Mouse (Mus musculus) monocyte, adult 2 months (primary cell): ENCODE data around the gene Pi16.
A peak's percentile ranks its signal among the peaks of the same experiment; 100 is the strongest.
"Not testable (repeated sequence)": the region's sequence is repeated elsewhere in the genome, so short reads cannot be mapped to it uniquely, and the experiment has no call there.

ENCODE experiments used
- DNase-seq, 2 experiments: peaks; one replicate each; pipeline ENCODE4 v3.0.0; 2022; ENCODE audit warnings: low spot score in 2 of 2, low read depth in 1 of 2

The Pi16 gene

GRCm38 (mm10) chr17:29330221-29330620 lies 12.7 kb downstream of the Pi16 start:
- no peak for DNase-seq

- DNase-seq: no peak
Measured at GRCm38 (mm10) chr17:29330671-29331410, 13.4 kb downstream of the Pi16 start.

GRCm38 (mm10) chr17:29332186-29332685 lies 14.8 kb downstream of the Pi16 start:
- no peak for DNase-seq

- no peak for DNase-seq
Measured at GRCm38 (mm10) chr17:29336266-29336990, 18.9 kb downstream of the Pi16 start.

GRCm38 (mm10) chr17:29337979-29338823 lies 20.7 kb downstream of the Pi16 start:
- no peak for DNase-seq

- no peak for DNase-seq
Measured at GRCm38 (mm10) chr17:29339170-29339768, 21.8 kb downstream of the Pi16 start.

- no peak for DNase-seq
Measured at GRCm38 (mm10) chr17:29340406-29341261, 23.2 kb downstream of the Pi16 start.

- DNase-seq: no peak
Measured at GRCm38 (mm10) chr17:29341591-29342003, 24.1 kb downstream of the Pi16 start.

GRCm38 (mm10) chr17:29342010-29342910 lies 24.8 kb downstream of the Pi16 start:
- DNase-seq: no peak

GRCm38 (mm10) chr17:29343241-29343640 lies 25.8 kb downstream of the Pi16 start:
- no peak for DNase-seq

- no peak for DNase-seq
Measured at GRCm38 (mm10) chr17:29345272-29345671, 27.8 kb downstream of the Pi16 start.

GRCm38 (mm10) chr17:29346496-29347125 lies 29.1 kb downstream of the Pi16 start:
- no peak for DNase-seq

- no peak for DNase-seq
Measured at GRCm38 (mm10) chr17:29347126-29347644, 29.7 kb downstream of the Pi16 start.

GRCm38 (mm10) chr17:29347645-29348256 lies 30.3 kb downstream of the Pi16 start, which contains the start of gene Mtch1:
TSS of gene Mtch1 (minus strand) at chr17:29347934.
- peak; percentile 96 to 99 for DNase-seq

GRCm38 (mm10) chr17:29348996-29349395 lies 31.5 kb downstream of the Pi16 start:
- no peak for DNase-seq

GRCm38 (mm10) chr17:29351056-29351455 lies 33.6 kb downstream of the Pi16 start:
- not testable (repeated sequence) for DNase-seq

- no peak for DNase-seq
Measured at GRCm38 (mm10) chr17:29355461-29355840, 38.0 kb downstream of the Pi16 start.
